Mouse (Mus musculus): ENCODE data around the gene Gm45713. TPM values are rescaled to one million over a fixed set of nuclear protein-coding genes. Genes with fewer than 3 reads are reported as not detected.
A peak's percentile ranks its signal among the peaks of the same experiment; 100 is the strongest.
"Not testable (repeated sequence)": the region's sequence is repeated elsewhere in the genome, so short reads cannot be mapped to it uniquely, and the experiment has no call there.

The Gm45713 gene
- polyA plus RNA-seq, 1 experiment from 2014 or later, result 0.20 TPM

DNA sequence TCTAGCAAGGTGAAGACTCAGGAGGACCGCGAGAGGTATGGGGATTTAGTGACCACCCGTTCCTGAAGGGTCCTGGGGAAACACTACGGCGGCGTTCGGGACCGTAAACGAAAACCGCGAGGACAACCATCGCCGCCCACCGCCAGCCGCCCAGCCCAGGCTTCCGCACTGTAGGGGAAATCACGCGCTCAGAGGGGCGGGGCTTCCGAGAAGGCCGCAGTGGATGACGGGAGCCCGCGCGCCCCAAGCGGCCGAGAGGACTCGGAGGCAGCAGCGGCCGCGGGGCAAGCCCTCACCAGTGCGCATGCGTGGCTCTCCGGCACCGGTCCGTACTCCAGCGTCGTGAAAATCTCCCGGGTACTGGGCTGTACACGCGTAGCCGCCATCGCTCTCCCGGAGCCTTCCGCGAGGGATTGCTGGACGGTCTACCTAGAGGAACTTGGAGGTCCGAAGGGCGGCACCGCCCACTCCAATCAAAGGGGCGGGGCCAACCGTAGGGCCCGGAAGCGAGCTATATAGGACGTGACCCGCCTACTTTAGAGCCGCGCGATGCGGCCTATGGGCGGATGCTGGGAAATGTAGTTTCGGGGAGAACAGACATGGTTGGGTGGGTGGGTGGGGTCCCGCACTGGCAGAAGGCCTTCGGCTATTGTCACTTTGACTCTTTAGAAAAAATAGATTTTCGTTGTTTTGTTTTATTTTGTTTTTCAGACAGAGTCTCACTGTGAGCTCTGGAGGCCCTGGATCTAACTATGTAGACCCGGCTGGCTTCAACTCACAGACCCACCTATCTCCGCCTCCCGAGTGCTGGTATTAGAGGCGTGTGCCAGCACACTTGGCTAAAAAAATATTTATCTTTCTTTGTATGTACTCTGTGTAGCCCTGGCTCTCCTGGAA lies 18.3 kb upstream of the Gm45713 start, which contains the start of the genes Pih1d1 and Aldh16a1:
Gene Pih1d1, plus strand, starts transcription at position 208 of the 897 bp plus-strand sequence.
Gene Aldh16a1, minus strand, starts transcription at position 489 of the 897 bp plus-strand sequence.
- WGBS, result 5% methylated on average over 69 of the region's 69 CpGs
- peak within 1 kb of the TSS; percentile 75 for H3K27ac ChIP-seq (replicated peaks; ENCODE audit: low read depth, low read length)
- peaks cover 6% of the 10 kb centered on the region for H3K4me1 ChIP-seq (ENCODE audit: control insufficient read depth, insufficient read depth, low read length)
- H3K9me3 ChIP-seq (replicated peaks; ENCODE audit: control insufficient read depth, low read length), result no peaks in the 10 kb centered on the region
- no peaks in the 10 kb centered on the region for H3K27me3 ChIP-seq (ENCODE audit: control insufficient read depth, insufficient read depth, low read length)
- no peaks in the 10 kb centered on the region; the same call in 1 of the 2 replicates for H3K36me3 ChIP-seq (replicated peaks; ENCODE audit: control insufficient read depth, insufficient read depth, low read depth, low read length)
- peak within 1 kb of the TSS; percentile 86 for H3K9ac ChIP-seq (replicated peaks; ENCODE audit: low read length)
- peak within 1 kb of the TSS; percentile 84 for H3K4me2 ChIP-seq (ENCODE audit: low read depth, low read length)
- peak; percentile 97 for DNase-seq (ENCODE audit: low spot score)
- H3K4me3 ChIP-seq (ENCODE audit: low read depth, low read length), result peak within 1 kb of the TSS; percentile 60
- ATAC-seq (replicated peaks; ENCODE audit: insufficient number of reproducible peaks, low FRiP score, low TSS enrichment, low read depth), result peak; percentile 93

DNA sequence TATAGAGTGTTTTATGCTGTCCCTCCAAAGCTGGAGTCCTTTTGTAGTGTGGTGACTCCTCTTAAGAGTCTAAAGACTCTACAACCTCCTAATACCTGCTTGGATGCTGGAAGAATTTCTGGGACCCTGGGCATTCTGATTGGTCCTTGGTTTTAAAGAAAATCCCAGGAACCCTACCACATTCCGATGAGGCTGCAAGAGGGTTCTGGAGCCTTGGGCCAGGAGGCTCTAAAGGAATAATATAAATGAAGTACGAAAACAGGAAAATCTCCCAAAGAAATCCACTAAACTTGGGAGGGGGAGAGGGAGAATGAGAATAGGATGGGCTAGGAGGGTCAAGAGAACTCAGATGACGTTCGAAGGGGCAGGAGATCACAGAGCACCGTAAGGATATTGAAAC lies 17.6 kb upstream of the Gm45713 start:
- ATAC-seq (replicated peaks; ENCODE audit: insufficient number of reproducible peaks, low FRiP score, low TSS enrichment, low read depth), result no peak
- WGBS, result 3% methylated on average over 5 of the region's 5 CpGs

DNA sequence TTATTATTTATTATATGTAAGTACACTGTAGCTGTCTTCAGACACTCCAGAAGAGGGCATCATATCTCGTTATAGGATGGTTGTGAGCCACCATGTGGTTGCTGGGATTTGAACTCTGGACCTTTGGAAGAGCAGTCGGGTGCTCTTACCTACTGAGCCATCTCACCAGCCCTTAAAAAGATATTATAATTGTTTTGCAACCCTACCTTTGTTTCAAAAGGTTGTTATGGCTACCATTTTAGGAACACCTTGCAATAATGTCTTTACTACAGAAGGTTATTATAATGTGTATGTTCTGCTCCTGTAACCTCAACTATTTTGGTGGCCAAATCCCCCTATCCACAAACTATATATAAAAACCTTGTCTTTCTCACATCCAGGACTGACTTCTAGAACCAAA lies 17.0 kb upstream of the Gm45713 start:
- H3K9ac ChIP-seq (replicated peaks; ENCODE audit: low read length); H3K4me3 ChIP-seq (ENCODE audit: low read depth, low read length); H3K9me3 ChIP-seq (replicated peaks; ENCODE audit: control insufficient read depth, low read length); H3K27ac ChIP-seq (replicated peaks; ENCODE audit: low read depth, low read length); H3K4me1 ChIP-seq (ENCODE audit: control insufficient read depth, insufficient read depth, low read length); H3K36me3 ChIP-seq (replicated peaks; ENCODE audit: control insufficient read depth, insufficient read depth, low read depth, low read length); H3K27me3 ChIP-seq (ENCODE audit: control insufficient read depth, insufficient read depth, low read length); H3K4me2 ChIP-seq (ENCODE audit: low read depth, low read length); ATAC-seq (replicated peaks; ENCODE audit: insufficient number of reproducible peaks, low FRiP score, low TSS enrichment, low read depth); DNase-seq (ENCODE audit: low spot score): not testable (repeated sequence)
- WGBS, result 81% methylated on average over 2 of the region's 2 CpGs

More for the DNA sequence above, 17.6 kb upstream of the Gm45713 start:
- no peak for DNase-seq (ENCODE audit: low spot score)
- H3K4me1 ChIP-seq (ENCODE audit: control insufficient read depth, insufficient read depth, low read length), result peaks cover 6% of the 10 kb centered on the region
- H3K9ac ChIP-seq (replicated peaks; ENCODE audit: low read length), result peak overlapping the region; percentile 86
- peak overlapping the region; percentile 75 for H3K27ac ChIP-seq (replicated peaks; ENCODE audit: low read depth, low read length)
- H3K27me3 ChIP-seq (ENCODE audit: control insufficient read depth, insufficient read depth, low read length), result no peaks in the 10 kb centered on the region
- H3K4me3 ChIP-seq (ENCODE audit: low read depth, low read length), result peak overlapping the region; percentile 60
- H3K4me2 ChIP-seq (ENCODE audit: low read depth, low read length), result peak overlapping the region; percentile 84
- no peaks in the 10 kb centered on the region for H3K36me3 ChIP-seq (replicated peaks; ENCODE audit: control insufficient read depth, insufficient read depth, low read depth, low read length)
- no peaks in the 10 kb centered on the region for H3K9me3 ChIP-seq (replicated peaks; ENCODE audit: control insufficient read depth, low read length)

DNA sequence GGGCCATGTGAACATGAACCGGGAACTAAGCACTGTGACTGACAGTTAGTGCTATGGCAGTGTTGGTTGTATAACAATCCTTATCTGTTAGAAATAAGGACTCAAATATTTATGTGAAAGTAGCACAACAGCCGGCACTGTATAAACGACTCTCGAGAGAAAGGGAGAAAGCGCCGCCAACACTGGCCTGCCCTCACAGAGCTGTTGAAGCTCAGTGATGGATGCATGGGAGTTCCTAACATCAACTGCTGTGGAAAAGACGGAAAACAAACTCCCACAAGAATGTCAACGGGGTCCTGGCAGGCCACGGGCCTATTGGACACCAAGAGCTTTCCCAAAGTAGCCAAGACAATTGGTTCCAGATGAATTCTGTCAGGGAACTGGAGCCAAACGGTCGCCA lies 15.3 kb upstream of the Gm45713 start:
- Histone ChIP-seq H3K9ac (replicated peaks; ENCODE audit: low read length) (no peak overlapping the region), H3K4me1 (ENCODE audit: control insufficient read depth, insufficient read depth, low read length) (peaks cover 6% of the 10 kb centered on the region), H3K27ac (replicated peaks; ENCODE audit: low read depth, low read length) (no peak overlapping the region), H3K4me3 (ENCODE audit: low read depth, low read length) (no peak overlapping the region), H3K27me3 (ENCODE audit: control insufficient read depth, insufficient read depth, low read length) (no peaks in the 10 kb centered on the region), H3K9me3 (replicated peaks; ENCODE audit: control insufficient read depth, low read length) (no peaks in the 10 kb centered on the region), H3K4me2 (ENCODE audit: low read depth, low read length) (no peak overlapping the region), H3K36me3 (replicated peaks; ENCODE audit: control insufficient read depth, insufficient read depth, low read depth, low read length) (no peaks in the 10 kb centered on the region)
- DNase-seq (ENCODE audit: low spot score) (peak; percentile 40), ATAC-seq (replicated peaks; ENCODE audit: insufficient number of reproducible peaks, low FRiP score, low TSS enrichment, low read depth) (no peak)
- 41% methylated on average over 11 of the region's 11 CpGs for WGBS

DNA sequence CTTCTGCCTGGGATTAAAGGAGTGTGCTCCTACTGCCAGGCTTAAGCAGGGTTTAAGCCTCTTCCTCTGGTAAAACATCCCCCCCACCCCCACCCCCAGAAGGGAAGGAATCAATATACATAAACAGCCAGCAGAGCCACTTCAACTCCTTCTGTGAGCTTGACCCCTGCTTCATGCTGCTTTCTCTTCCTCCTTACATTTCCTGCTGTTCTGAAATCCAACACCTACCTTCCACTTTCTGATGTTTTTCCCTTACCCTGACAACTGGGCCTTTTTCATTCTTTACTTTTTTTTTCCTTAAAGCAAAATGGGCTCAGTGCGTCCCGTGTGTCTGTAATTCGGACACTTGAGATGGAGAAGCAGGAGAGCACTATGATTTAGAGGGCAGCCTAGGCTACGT lies 14.3 kb upstream of the Gm45713 start:
- peaks cover 6% of the 10 kb centered on the region for H3K4me1 ChIP-seq (ENCODE audit: control insufficient read depth, insufficient read depth, low read length)
- H3K27me3 ChIP-seq (ENCODE audit: control insufficient read depth, insufficient read depth, low read length), result no peaks in the 10 kb centered on the region
- no peaks in the 10 kb centered on the region for H3K9me3 ChIP-seq (replicated peaks; ENCODE audit: control insufficient read depth, low read length)
- 48% methylated on average over 4 of the region's 4 CpGs for WGBS
- H3K27ac ChIP-seq (replicated peaks; ENCODE audit: low read depth, low read length), result no peak overlapping the region
- H3K36me3 ChIP-seq (replicated peaks; ENCODE audit: control insufficient read depth, insufficient read depth, low read depth, low read length), result 0 out of 2 replicates have a peak, but pooled peaks cover 2% of the 10 kb centered on the region
- no peak overlapping the region for H3K4me2 ChIP-seq (ENCODE audit: low read depth, low read length)
- DNase-seq (ENCODE audit: low spot score), result no peak
- no peak for ATAC-seq (replicated peaks; ENCODE audit: insufficient number of reproducible peaks, low FRiP score, low TSS enrichment, low read depth)
- peak overlapping the region; percentile 23 for H3K9ac ChIP-seq (replicated peaks; ENCODE audit: low read length)
- no peak overlapping the region for H3K4me3 ChIP-seq (ENCODE audit: low read depth, low read length)

DNA sequence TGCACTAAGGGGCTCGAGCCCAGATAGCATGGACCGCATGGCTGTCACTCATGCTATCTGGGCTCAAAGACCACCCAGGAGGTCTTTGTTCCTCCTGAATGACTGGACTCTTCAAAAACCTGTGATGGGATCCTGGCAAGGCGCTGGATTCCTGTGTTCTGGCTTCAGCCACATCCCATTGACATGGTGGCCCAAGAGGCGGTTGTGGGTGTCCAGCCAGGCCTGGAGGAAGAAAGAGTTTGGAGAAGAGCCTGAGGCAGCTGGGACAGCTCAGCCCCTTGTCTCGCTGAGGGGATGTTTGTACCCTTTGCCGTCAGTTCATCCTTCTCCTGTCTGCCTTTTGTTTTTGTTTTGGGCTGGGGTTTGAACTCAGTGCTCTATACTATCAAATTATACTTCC lies 13.5 kb upstream of the Gm45713 start:
- no peak overlapping the region for H3K9ac ChIP-seq (replicated peaks; ENCODE audit: low read length)
- H3K4me1 ChIP-seq (ENCODE audit: control insufficient read depth, insufficient read depth, low read length), result peaks cover 6% of the 10 kb centered on the region
- no peak overlapping the region for H3K27ac ChIP-seq (replicated peaks; ENCODE audit: low read depth, low read length)
- H3K4me2 ChIP-seq (ENCODE audit: low read depth, low read length), result no peak overlapping the region
- H3K4me3 ChIP-seq (ENCODE audit: low read depth, low read length), result no peak overlapping the region
- H3K36me3 ChIP-seq (replicated peaks; ENCODE audit: control insufficient read depth, insufficient read depth, low read depth, low read length), result 0 out of 2 replicates have a peak, but pooled peaks cover 3% of the 10 kb centered on the region
- no peaks in the 10 kb centered on the region for H3K27me3 ChIP-seq (ENCODE audit: control insufficient read depth, insufficient read depth, low read length)
- WGBS, result 50% methylated on average over 6 of the region's 6 CpGs
- no peaks in the 10 kb centered on the region for H3K9me3 ChIP-seq (replicated peaks; ENCODE audit: control insufficient read depth, low read length)
- DNase-seq (ENCODE audit: low spot score), result no peak
- ATAC-seq (replicated peaks; ENCODE audit: insufficient number of reproducible peaks, low FRiP score, low TSS enrichment, low read depth), result no peak

DNA sequence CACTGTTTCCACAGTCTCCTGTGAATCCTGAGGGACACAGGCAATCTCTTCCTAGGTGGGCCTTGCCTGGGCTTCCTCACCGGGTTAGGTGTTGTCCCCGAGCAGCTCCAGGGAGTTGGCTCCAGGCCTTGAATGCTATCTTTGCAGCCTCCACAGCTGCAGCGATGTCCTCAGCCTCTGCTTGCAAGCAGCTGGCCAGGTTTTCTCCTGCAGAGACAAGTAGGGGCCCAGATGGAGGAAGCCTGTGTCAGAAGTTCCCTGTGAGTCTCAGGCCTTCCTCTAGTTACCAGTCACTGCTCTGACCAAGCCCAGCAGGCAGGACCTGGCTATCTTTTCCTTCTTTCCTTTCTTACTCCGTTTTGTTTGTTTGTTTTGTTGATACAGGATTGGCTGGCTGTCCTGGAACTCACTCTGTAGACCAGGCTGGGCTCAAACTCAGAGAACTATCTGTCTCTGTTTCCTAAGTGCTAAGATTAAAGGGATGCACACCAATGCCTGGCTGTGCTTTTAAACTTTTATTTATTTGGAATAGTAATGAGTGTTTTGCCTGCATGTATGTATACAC lies 12.6 kb upstream of the Gm45713 start:
- Histone ChIP-seq H3K36me3 (replicated peaks; ENCODE audit: control insufficient read depth, insufficient read depth, low read depth, low read length) (0 out of 2 replicates have a peak, but pooled peaks cover 3% of the 10 kb centered on the region), H3K9me3 (replicated peaks; ENCODE audit: control insufficient read depth, low read length) (no peaks in the 10 kb centered on the region), H3K9ac (replicated peaks; ENCODE audit: low read length) (no peak overlapping the region; the same call in 1 of the 2 replicates), H3K4me2 (ENCODE audit: low read depth, low read length) (no peak overlapping the region), H3K27me3 (ENCODE audit: control insufficient read depth, insufficient read depth, low read length) (no peaks in the 10 kb centered on the region), H3K4me3 (ENCODE audit: low read depth, low read length) (no peak overlapping the region), H3K27ac (replicated peaks; ENCODE audit: low read depth, low read length) (no peak overlapping the region), H3K4me1 (ENCODE audit: control insufficient read depth, insufficient read depth, low read length) (peaks cover 6% of the 10 kb centered on the region)
- no peak for DNase-seq (ENCODE audit: low spot score)
- WGBS, result 64% methylated on average over 4 of the region's 4 CpGs
- no peak for ATAC-seq (replicated peaks; ENCODE audit: insufficient number of reproducible peaks, low FRiP score, low TSS enrichment, low read depth)

DNA sequence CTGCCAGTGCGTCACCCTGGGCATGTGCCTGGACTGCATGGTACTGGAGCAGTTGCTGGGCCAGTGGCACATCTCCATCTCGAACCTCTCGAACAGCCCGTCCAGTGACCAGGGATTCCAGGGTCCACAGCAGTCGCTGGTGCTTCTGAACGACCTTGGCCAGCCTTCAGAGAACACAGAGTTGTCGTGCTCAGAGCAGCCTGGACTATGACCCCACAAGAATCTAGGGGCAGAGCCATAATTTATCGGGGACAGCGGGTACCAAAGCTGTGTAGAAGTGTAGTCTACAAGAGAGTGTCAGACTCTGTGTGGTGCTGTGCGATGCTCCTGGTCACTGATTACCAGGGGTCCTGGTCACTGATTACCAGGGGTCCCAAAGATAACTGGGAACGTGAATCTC lies 11.9 kb upstream of the Gm45713 start:
- 96% methylated on average over 11 of the region's 11 CpGs for WGBS
- peaks cover 6% of the 10 kb centered on the region; the same call in 1 of the 2 replicates for H3K4me1 ChIP-seq (ENCODE audit: control insufficient read depth, insufficient read depth, low read length)
- no peaks in the 10 kb centered on the region for H3K9me3 ChIP-seq (replicated peaks; ENCODE audit: control insufficient read depth, low read length)
- DNase-seq (ENCODE audit: low spot score) (no peak), ATAC-seq (replicated peaks; ENCODE audit: insufficient number of reproducible peaks, low FRiP score, low TSS enrichment, low read depth) (no peak)
- no peak overlapping the region for H3K27ac ChIP-seq (replicated peaks; ENCODE audit: low read depth, low read length)
- H3K27me3 ChIP-seq (ENCODE audit: control insufficient read depth, insufficient read depth, low read length), result no peaks in the 10 kb centered on the region
- no peak overlapping the region for H3K9ac ChIP-seq (replicated peaks; ENCODE audit: low read length)
- no peak overlapping the region for H3K4me3 ChIP-seq (ENCODE audit: low read depth, low read length)
- 0 out of 2 replicates have a peak, but pooled peaks cover 3% of the 10 kb centered on the region for H3K36me3 ChIP-seq (replicated peaks; ENCODE audit: control insufficient read depth, insufficient read depth, low read depth, low read length)
- no peak overlapping the region for H3K4me2 ChIP-seq (ENCODE audit: low read depth, low read length)

All from embryonic facial prominence, embryonic 11.5 days (tissue).